Mouse (Mus musculus) ES-E14 (cell line): ENCODE data around the gene Cap2.

Experiments used
- ZC3H11A ChIP-seq: IDR thresholded peaks from 2 replicates; pipeline ENCODE4 v1.6.1; 2012; ENCODE audit warnings: low read depth, mild to moderate bottlenecking, inconsistent platforms, low read length, borderline replicate concordance
- ZNF384 ChIP-seq: IDR thresholded peaks from 2 replicates; pipeline ENCODE4 v1.6.1; 2012; ENCODE audit warnings: low read depth, low read length, inconsistent platforms

GRCm38 (mm10) chr13:46534171-46534968, 32.7 kb downstream of the Cap2 start:
- TF ChIP-seq ZC3H11A, result no peak
- TF ChIP-seq ZNF384, result no peak
